Mouse (Mus musculus) urinary bladder, postnatal 36 days (tissue): ENCODE results near the gene Clock.

Source experiments
- DNase-seq, 2 experiments: peaks; one replicate each; pipeline ENCODE4 v3.0.0; 2022; ENCODE audit warnings: low spot score in 2 of 2, mixed read lengths in 1 of 2

Gene Clock

DNA sequence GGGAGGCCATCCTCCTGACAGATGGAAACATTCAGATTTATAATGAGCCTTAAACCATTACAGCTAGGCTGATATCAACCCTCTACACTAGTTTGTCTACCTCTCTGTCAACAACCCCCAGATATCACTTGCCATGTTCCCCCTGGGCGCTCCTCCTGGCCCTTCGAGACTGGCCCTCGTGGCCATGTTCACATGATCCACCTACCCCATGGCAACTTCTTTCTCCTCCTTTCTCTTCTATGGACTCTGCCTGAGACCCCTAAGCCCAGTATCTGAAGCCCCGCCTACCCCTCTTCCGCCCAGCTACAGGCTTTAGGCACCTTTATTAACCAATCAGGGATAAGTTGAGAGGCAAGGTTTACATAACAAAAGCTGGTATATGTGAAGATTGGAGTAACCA, 124.8 kb downstream of the Clock start:
- DNase-seq: no peak

DNA sequence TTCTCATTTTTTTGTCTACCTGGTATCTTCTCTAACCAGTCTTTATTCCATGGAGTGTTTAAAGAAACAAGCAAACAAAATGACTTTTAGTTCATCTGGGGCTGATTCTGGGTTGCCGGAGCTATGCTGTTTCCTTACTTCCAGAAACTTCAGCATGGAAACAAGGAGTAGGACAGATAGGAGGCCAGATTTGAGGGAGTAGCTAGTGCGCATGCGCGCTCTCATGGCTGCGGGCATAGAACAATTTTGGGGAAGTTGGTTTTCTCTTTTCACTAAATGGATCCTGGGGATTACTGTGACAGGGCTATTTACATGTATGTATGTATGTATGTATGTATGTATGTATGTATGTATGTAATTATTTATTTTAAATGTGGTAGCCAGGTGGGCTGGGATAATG, 125.4 kb downstream of the Clock start:
- DNase-seq: no peak

DNA sequence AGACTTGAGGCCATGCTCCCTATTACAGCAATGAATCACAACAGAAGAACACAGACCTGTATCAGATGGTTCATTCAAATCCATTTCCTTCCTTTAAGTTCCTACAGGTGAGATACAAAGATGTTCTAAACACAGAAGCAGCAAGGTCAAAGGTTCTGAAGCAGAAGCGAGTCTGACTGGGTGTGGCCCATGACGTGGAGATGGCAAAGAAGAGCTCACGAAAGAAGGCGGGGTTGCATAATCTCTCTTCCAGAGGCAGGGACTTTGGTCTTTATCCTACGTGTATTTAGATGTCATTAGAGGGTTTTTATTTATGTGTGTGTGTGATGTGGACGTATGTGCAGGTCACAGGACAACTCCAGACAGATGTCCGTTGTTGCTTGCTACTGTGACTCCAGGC, 126.9 kb downstream of the Clock start:
- DNase-seq: no peak

DNA sequence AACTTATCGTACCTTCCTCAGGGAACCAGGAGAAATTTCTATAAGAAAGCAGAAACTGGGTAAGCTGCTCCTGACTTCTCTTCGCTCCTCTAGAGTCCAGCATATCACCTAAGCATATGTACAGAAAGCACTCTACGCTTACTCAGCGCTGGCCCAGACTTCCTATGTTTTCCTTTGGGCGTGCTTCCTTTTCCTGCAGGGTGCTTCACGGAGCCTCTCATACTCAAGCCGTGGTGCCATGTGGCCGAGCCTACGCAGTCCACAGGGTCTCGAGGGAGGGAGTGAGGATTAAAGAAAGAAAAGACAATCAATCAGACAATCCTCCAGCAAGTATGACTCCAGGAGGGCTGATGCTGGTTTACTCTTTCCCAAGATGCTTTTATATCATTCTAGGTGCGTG, 127.8 kb downstream of the Clock start:
- DNase-seq: no peak

DNA sequence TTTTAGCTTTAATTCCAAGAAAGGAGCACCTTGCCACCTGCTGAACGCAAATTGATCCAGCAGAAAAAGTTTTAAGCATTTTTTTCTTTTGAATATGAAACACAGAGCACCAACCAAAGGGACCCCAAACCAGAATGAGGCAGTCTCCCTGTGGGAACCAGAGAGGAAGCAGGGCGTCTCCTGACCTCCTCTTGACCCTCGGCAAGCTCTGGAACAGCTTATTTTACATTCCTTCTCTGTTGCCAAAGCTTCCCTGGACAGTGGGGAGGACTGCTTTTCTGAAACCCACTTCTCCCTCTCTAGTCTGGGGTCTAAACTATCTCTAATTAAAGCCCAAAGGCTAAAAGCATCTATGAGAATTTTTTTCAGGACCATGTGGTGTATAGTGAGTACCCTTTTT, 128.2 kb downstream of the Clock start:
- no peak for DNase-seq

DNA sequence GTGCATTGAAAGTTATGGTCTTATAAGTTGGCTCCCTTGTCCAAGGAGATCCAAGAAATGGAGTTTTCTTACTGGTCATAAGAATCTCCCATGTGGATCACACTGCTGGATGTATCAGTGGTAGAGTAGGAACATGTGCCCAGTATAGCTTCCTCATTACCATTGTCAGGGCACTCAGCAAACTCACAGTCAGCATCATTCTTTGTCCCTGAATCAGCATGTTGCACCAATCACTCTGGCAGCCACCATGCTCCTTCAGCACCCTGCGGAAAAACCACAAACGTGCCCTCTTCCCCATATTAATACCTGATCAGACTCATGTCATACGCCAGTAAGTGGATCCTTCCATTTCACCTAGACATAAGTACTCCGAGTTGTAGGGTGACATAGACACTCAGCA, 129.5 kb downstream of the Clock start:
- DNase-seq: no peak

GRCm38 (mm10) chr5:76171039-76171438, 133.6 kb downstream of the Clock start:
- DNase-seq: no peak

GRCm38 (mm10) chr5:76170522-76170921, 134.1 kb downstream of the Clock start:
- DNase-seq: no peak

DNA sequence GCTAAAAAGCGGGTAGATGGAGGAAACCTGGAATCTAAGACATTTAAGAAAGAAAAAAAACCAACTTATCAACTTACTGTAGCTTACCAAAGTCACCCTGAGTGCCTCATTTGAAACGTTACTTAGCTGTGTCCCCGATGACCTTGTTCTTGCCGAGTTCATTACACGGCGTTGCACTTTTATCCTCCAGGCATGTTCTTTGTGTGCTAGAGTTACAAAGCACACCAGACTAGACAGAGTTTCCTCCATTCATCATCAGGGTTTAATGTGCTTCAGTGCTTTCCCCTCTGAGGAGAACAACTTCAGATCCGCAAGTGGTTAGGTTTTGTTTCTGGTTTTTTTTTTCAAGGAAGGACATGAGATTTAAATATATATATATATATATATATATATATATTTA, 139.8 kb downstream of the Clock start:
- no peak for DNase-seq

- no peak for DNase-seq
Observed at GRCm38 (mm10) chr5:76163828-76164390, 140.7 kb downstream of the Clock start.

- no peak for DNase-seq
Observed at GRCm38 (mm10) chr5:76162926-76163325, 141.7 kb downstream of the Clock start.

DNA sequence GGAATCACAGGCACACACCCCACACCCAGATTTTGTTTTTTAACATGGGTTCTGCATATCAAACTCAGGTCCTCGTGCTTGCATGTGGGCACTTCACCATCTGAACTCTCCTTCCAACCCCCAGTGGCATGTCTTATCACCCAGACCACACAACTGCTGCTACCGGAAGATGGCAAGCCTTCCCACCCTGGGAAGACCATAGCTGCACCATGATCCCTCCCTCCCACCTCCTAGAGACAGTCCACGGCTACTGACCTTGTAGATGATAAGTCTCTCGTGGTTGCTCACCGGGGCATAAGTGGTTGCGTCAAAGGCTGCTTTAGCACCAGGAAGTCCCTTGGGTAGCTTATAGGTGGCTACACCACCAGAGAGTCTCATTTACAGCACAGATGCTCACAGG, 143.1 kb downstream of the Clock start:
- no peak for DNase-seq

GRCm38 (mm10) chr5:76160086-76160485, 144.5 kb downstream of the Clock start:
- no peak for DNase-seq
